Mouse (Mus musculus): ENCODE measurements around the gene Fut7. TPM values are rescaled to one million over a fixed set of nuclear protein-coding genes. Genes with fewer than 3 reads are reported as not detected.

Fut7 gene
- total RNA-seq, 2 experiments from 2014 or later = not detected

DNA sequence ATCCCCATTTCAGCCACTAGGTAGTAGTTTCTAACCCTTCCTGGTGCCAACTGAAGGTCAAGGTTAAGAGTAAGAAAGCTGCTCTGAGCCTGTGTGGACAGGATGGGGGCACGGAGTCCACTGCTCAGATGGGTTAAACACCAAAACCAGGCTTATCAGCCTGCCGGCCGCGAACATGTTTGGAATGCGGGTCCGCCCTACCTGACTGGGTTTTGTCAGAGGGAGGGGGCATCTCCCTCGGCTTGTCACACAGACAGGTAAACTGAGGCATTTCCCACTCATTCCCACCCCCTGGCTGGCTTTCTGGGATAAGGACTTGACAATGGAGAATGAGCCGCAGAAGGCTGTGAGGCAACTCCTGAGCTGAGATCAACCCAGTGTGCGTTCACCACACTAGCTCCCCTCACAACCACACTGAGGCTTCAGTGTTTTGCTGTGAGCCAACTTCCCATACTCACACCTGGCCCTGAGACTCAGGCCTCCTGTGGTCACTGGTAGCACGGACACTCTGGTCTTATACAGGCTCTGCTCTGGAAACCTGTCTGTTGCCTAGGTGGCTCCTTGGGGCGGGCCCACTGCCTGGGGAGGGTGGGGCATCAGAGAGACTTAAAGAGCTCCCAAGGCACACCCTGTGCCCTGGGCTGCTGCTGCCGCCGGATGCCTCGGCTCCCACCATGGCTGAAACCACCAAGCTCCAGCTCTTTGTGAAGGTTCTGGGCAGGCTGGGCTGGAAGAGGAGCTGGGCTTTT lies 33.3 kb downstream of the Fut7 start, which contains the start of gene Clic3:
Gene Clic3, plus strand, starts transcription at position 634 of the 749 bp plus-strand sequence.
- ATAC-seq (replicated peaks; ENCODE audit: low FRiP score, poor library complexity, severe bottlenecking) = no peak

DNA sequence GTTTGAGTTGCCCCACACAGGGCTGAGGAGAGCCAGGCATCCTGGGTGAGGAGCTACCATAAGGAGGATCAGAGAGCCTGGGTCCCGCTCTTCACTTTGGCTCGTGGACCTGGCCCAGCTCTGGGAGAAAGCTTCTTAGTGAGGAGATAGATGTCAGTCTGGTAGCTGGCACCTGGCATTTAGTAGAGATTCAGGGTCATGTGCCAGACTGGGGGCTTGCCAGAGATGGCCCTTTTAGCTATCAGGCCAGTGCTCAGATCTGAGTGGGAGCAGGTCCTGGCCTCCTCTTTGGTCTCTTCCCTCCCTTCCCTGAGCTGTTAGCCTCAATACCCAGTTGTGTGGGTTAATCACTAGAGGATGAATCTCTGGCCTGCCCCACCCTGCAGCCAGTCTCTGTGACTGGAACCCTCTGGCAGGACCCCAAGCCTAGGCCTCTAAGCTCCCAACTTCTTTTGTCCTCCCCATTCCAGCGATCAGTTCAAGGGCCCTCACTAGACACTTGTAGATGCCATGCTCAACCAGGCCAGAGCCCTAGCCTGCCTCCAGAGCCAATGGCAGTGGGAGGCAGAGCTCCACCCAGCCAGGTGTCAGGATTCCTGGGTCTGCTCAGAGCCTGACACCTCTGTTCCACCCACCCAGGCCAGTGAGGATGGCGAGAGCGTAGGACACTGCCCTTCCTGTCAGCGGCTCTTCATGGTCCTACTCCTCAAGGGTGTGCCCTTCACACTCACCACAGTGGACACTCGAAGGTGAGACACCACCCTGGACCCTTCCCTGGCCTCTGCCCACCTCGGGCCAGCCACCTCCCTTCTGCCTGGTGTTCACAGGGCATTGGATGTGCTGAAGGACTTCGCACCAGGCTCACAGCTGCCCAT lies 34.2 kb downstream of the Fut7 start:
- no peak for ATAC-seq (replicated peaks; ENCODE audit: low FRiP score, poor library complexity, severe bottlenecking)

DNA sequence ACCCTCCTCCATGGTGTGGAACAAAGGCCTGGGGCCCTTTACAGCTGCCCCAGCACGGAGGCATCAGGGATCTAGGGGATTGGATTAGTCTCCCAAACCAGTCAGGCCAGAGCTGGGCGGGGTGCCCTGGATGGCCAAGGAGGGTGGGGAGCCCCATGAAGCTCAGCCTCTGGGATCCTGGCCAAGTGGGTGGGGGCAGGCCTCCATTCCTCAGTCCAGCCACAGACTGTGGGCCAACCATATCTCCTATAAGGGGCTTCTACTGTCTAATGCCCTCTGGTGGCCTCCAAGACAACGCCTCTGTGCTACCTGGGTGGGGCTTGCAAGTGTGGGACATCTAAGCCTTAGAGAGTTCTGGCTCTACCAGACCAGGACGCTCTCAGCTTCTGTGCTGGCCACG lies 35.8 kb downstream of the Fut7 start:
- no peak for ATAC-seq (replicated peaks; ENCODE audit: low FRiP score, poor library complexity, severe bottlenecking)

DNA sequence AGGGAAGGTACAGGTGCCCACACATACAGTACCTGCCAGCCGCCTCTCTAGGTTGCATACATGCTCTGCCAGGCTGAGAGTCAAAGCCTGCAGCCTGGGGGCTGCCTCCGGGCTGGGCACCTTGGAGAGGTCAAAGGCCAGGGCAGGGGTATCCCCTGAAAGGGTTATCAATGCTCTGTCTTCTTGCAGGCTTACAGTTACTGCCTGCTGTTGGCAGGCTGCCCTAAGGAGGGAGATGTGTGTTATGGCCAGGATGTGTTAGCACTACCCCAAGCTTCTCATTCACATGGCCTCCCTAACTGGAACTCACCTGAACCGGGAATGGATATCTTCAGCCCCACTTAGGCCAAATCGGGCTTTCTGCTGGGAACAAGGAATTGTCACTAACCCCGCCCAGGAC lies 37.1 kb downstream of the Fut7 start:
- ATAC-seq (replicated peaks; ENCODE audit: low FRiP score, poor library complexity, severe bottlenecking) = 0 out of 2 replicates have a peak, but pooled peaks have one; percentile 1

DNA sequence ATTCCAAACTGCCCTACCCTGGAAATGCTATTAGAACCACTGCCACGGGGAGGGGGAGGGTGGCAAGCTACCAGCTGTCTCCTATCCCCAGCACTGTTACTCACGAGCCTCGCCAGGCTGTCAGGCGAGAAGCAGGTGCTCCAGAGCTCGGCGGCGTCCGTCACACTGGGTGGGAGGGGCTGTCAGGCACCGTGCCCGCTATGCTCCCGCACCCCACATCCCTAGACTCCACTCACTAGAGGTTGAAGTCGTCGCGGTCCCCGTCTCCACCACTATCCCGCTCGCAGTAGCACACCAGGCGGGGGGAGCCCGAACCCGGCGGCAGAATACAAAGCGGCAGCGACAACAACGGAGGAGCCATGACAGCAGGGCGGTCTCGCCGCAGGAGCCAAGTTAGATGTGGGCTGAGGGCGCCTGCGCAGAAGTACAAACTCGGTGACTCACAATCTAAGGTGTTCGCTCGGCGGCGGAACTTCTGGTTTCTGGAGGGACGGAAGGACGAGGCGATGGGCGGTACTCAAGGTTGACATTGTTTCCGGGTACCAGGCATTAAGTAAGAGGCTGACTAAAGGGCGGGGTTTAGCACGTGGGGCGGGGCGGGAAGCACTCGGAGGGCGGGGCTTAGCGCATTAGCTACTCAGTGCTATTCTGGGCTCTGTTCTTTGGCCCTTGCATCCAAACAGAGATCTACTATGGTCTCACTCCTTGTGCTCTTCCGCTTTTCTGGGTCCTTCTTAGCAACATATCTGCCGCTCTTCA lies 37.7 kb downstream of the Fut7 start, which contains the start of gene Paxx:
Gene Paxx, minus strand, starts transcription at position 544 of the 759 bp plus-strand sequence.
- ATAC-seq (replicated peaks; ENCODE audit: low FRiP score, poor library complexity, severe bottlenecking) = peak; percentile 82

DNA sequence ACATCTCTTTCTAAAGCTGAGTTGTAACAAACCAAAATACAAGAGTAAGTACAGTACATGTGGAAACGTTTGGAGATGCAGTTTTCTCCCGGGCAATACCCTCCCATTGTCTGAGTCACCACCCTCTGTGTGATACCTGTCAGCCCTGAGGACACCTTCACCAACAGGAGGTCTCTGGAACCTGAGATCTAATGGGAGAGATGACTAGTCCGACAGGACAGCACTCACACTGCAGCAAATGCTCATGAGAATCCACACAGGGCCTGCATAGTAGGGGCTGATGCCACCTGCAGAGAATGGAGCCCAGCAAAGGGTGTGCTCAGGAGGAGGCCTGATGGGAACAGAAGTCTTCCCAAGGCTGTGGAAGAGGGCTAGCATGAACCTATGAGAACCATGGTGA lies 38.3 kb downstream of the Fut7 start:
- ATAC-seq (replicated peaks; ENCODE audit: low FRiP score, poor library complexity, severe bottlenecking) = no peak

DNA sequence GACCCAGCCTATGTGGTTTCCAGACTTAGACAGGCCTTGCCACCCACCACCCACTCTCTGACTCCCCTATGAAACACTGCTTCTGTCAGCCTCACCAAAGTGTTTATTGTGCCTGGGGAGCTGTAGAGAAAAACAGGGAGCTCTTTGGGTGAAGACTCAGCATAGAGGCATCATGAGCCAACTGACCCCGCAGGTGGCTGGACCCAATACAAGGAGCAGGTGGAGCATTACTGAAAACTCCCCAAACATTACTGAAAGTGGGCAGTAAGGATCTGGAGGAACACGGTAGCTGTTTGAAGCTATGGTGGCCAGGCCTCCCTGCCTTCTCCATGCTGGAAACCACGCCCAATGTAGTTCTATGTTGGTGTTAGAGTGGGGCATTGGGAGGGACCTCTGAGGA lies 40.6 kb downstream of the Fut7 start:
- ATAC-seq (replicated peaks; ENCODE audit: low FRiP score, poor library complexity, severe bottlenecking) = no peak

DNA sequence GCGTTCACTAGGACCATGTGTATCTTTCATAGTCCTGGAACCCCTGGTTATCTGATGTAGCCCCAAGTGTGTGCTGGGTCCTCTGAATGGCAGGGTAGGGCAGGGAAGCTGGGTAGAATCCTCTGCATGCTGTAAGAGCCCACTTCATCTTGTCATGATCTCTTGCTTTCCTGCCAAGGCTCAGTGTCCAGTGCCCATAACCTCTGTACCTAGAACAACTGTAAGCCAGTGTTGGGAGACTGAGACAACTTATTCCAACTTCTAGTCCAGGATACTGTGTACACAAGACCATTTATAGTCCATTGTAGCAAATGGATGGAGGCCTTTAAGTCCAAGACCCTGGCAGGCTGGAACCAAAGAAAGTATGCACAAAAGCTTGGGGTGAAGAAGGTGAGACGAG lies 42.2 kb downstream of the Fut7 start:
- no peak for ATAC-seq (replicated peaks; ENCODE audit: low FRiP score, poor library complexity, severe bottlenecking)

DNA sequence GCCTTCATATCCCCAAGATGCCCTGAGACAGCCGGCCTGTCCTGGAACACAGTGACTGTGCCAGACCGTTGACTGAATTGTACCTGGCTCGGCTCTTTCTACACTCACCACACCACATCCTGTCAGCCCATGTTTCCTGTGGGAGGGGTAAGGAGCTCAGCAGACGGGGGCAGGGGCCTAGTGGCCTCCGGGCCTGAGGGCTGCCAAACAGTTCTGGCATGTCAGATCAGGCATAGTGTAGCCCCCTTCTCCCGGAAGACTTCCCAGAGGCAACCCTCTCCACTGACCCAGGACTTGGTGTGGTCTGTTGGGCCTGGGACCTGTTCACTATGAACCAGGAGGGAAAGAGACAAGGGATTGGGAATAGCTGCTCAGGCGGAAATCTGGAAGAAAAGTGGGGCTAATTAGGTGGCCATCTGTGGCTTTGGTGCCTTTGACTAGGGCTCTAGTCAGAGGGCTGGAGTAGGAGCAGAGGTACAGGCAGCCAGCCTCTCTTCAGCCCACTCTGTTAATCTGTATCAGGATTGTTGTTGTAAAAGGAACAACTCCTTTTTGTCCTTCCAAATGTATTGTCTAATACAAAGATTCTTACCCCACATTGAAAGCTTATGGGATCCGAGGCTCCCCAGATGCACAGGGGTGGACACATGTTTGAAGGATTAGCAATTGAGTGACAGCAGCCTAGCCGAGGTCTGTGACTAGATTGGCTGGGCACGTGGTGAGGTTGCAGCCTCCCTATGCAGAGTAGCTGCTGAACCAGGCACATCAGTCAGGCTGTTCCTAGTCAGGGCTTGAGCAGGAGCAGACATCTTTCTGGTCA lies 43.0 kb downstream of the Fut7 start:
- no peak for ATAC-seq (replicated peaks; ENCODE audit: low FRiP score, poor library complexity, severe bottlenecking)

DNA sequence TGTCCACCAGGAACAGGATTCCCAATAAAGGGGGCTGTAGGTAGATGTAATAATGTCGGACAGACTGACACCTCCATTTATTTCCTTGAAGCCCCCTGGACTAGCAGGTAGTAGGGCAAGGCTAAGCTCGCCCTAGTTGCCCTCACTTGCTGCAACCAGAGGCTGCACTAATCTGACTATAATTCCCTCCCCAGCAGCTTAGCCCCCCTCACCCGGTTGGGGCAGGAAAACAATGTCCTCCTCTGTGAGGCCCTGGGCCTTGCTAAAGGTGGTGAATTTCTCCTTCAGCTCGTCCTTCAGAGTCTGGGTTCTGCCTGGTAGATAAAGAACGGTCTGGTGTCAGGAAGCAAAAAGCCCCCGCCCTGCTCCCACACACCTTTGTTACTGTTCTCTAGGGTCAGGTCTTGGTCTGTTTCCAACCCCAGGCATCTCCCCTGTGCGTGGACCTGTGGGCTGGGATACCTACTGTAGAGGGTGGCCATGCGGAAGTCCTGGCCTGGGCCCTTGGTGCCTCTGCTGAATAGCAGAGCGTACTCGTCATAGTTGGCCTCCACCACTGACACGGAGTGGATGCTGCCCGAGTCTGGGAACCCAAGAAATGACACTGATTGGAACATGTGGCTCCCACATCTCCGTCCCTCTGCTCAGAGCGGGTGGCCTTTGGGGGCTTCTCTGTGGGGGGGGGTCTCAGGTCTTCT lies 44.7 kb downstream of the Fut7 start:
- no peak for ATAC-seq (replicated peaks; ENCODE audit: low FRiP score, poor library complexity, severe bottlenecking)

DNA sequence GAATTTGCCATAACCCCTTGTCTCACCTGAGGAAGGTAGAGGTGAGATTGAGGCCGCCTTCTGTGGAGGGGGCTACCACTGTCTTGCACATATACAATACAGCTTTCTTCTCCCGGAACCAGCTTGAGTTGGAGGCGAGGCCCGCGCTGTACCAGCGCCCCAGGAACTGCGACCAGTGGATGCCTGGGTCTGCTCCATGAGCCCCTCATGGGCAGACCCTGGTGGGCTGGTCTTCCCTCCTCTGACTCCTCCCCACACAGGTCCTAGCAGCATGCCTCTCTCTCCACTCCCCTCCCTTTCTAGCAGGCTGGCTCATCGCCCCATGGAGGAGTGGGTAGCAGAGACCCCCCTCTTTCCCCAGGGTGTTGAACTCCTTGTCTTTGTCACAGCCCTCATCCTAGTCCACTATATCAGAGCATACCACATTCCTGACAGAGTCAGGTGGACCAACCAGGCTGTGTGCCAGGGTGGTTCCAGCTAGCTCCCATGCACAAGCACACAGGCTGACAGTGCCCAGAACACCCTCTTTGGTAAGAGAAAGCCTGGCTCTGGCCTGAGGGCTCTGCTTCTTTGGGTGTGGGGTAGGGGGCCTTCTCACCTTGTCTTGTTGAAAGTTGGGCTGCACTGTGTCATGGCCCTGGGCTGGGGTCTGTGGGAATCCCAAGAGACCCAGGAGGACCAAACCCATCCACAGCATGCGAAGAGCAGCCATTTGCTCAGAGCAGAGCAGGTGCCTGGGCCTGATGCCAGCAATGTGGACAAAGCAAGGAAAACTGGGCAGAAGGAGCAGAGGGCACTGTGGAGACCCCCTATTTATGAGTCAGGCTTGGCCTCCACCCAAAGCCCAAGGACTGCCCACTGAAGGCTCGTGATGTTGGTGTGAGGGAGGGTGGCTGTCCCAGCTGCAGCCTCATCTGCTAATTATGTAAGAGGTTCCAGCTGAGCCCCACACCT lies 46.2 kb downstream of the Fut7 start:
- ATAC-seq (replicated peaks; ENCODE audit: low FRiP score, poor library complexity, severe bottlenecking) = no peak

DNA sequence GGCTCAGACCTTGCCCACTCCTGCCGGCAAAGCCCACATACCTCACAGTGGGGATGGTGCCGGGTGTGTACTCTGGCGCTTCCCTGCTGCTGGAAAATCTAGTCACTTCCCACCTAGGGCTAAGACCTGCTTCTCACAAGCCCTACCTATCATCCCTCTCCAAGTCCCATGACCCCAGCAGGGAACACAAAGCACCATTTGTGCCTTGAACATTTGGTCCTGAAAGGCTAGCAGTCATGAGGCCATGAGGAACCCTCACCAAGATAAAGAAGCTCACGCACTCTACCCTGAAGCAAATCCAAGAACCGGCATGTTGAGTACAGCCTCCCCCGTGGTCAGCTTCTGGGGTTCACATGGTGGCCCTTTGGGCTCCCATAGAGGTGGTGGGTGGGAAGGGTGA lies 46.9 kb downstream of the Fut7 start, which contains the start of gene Ptgds:
Gene Ptgds, minus strand, starts transcription at position 78 of the 400 bp plus-strand sequence.
- no peak for ATAC-seq (replicated peaks; ENCODE audit: low FRiP score, poor library complexity, severe bottlenecking)

DNA sequence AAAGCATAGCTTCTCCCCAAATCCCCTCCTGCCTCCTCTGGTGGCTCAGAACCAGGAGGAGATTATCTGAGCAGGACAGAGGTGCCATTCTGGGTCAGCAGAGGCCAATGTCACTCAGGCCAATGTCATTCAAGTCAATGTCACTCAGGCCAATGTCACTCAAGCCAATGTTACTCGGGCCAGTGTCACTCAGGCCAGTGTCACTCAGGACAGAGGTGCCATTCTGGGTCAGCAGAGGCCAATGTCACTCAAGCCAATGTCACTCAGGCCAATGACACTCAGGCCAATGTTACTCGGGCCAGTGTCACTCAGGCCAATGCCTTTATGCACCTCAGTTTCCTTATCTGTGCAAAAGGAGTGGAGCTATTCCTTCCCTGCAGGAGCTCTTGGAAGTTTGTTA lies 49.5 kb downstream of the Fut7 start:
- ATAC-seq (replicated peaks; ENCODE audit: low FRiP score, poor library complexity, severe bottlenecking) = no peak

Other genes with a start within 250 kb of the Fut7 start
Only the 30 nearest of the 42 such genes appear.
- gene Rnf224, start 186.5 kb upstream of the Fut7 start, total RNA-seq (2015; ENCODE audit: low replicate concordance) = not detected in 2 replicates
- gene Rnf224, start 186.5 kb upstream of the Fut7 start, total RNA-seq (2017; ENCODE audit: low replicate concordance) = not detected in 2 replicates
- not detected in 2 replicates for gene Rnf208, start 181.0 kb upstream of the Fut7 start, total RNA-seq (2015; ENCODE audit: low replicate concordance)
- not detected in 2 replicates for gene Rnf208, start 181.0 kb upstream of the Fut7 start, total RNA-seq (2017; ENCODE audit: low replicate concordance)
- not detected in 2 replicates for gene Cysrt1, start 180.8 kb upstream of the Fut7 start, total RNA-seq (2015; ENCODE audit: low replicate concordance)
- not detected in 2 replicates for gene Cysrt1, start 180.8 kb upstream of the Fut7 start, total RNA-seq (2017; ENCODE audit: low replicate concordance)
- gene AL732309.1, start 176.4 kb upstream of the Fut7 start, total RNA-seq (2015; ENCODE audit: low replicate concordance) = 4.0 and 4.6 TPM in 2 replicates
- not detected in 2 replicates for gene AL732309.1, start 176.4 kb upstream of the Fut7 start, total RNA-seq (2017; ENCODE audit: low replicate concordance)
- 11.9 and 18.9 TPM in 2 replicates for gene Tmem203, start 167.8 kb upstream of the Fut7 start, total RNA-seq (2015; ENCODE audit: low replicate concordance)
- 1.8 and 8.5 TPM in 2 replicates for gene Tmem203, start 167.8 kb upstream of the Fut7 start, total RNA-seq (2017; ENCODE audit: low replicate concordance)
- gene Tprn, start 160.6 kb upstream of the Fut7 start, total RNA-seq (2015; ENCODE audit: low replicate concordance) = 1.1 TPM in 1 of 2 replicates, not detected in the other
- gene Tprn, start 160.6 kb upstream of the Fut7 start, total RNA-seq (2017; ENCODE audit: low replicate concordance) = 1.0 and 2.2 TPM in 2 replicates
- 114 and 128 TPM in 2 replicates for gene Ssna1, start 150.8 kb upstream of the Fut7 start, total RNA-seq (2015; ENCODE audit: low replicate concordance)
- 46.2 and 81.0 TPM in 2 replicates for gene Ssna1, start 150.8 kb upstream of the Fut7 start, total RNA-seq (2017; ENCODE audit: low replicate concordance)
- 34.6 and 55.8 TPM in 2 replicates for gene Anapc2, start 150.8 kb upstream of the Fut7 start, total RNA-seq (2015; ENCODE audit: low replicate concordance)
- gene Anapc2, start 150.8 kb upstream of the Fut7 start, total RNA-seq (2017; ENCODE audit: low replicate concordance) = 29.7 and 40.0 TPM in 2 replicates
- not detected in 2 replicates for gene Tmem210, start 135.1 kb upstream of the Fut7 start, total RNA-seq (2015; ENCODE audit: low replicate concordance)
- gene Tmem210, start 135.1 kb upstream of the Fut7 start, total RNA-seq (2017; ENCODE audit: low replicate concordance) = not detected in 2 replicates
- gene Lrrc26, start 133.4 kb upstream of the Fut7 start, total RNA-seq (2015; ENCODE audit: low replicate concordance) = not detected in 2 replicates
- gene Lrrc26, start 133.4 kb upstream of the Fut7 start, total RNA-seq (2017; ENCODE audit: low replicate concordance) = not detected in 2 replicates
- not detected in 2 replicates for gene Grin1, start 104.1 kb upstream of the Fut7 start, total RNA-seq (2015; ENCODE audit: low replicate concordance)
- not detected in 2 replicates for gene Grin1, start 104.1 kb upstream of the Fut7 start, total RNA-seq (2017; ENCODE audit: low replicate concordance)
- gene Man1b1, start 90.9 kb upstream of the Fut7 start, total RNA-seq (2015; ENCODE audit: low replicate concordance) = 20.9 and 40.2 TPM in 2 replicates
- gene Man1b1, start 90.9 kb upstream of the Fut7 start, total RNA-seq (2017; ENCODE audit: low replicate concordance) = 34.1 and 51.6 TPM in 2 replicates
- gene Dpp7, start 66.9 kb upstream of the Fut7 start, total RNA-seq (2015; ENCODE audit: low replicate concordance) = 4.7 TPM in 1 of 2 replicates, not detected in the other
- 0.68 and 6.2 TPM in 2 replicates for gene Dpp7, start 66.9 kb upstream of the Fut7 start, total RNA-seq (2017; ENCODE audit: low replicate concordance)
- gene Uap1l1, start 57.6 kb upstream of the Fut7 start, total RNA-seq (2015; ENCODE audit: low replicate concordance) = 8.8 and 13.3 TPM in 2 replicates
- 0.30 and 2.7 TPM in 2 replicates for gene Uap1l1, start 57.6 kb upstream of the Fut7 start, total RNA-seq (2017; ENCODE audit: low replicate concordance)
- 5.9 and 10.1 TPM in 2 replicates for gene Sapcd2, start 50.9 kb upstream of the Fut7 start, total RNA-seq (2015; ENCODE audit: low replicate concordance)
- 7.8 and 9.6 TPM in 2 replicates for gene Sapcd2, start 50.9 kb upstream of the Fut7 start, total RNA-seq (2017; ENCODE audit: low replicate concordance)
- gene Entpd2, start 27.4 kb upstream of the Fut7 start, total RNA-seq (2015; ENCODE audit: low replicate concordance) = not detected in 2 replicates
- not detected in 2 replicates for gene Entpd2, start 27.4 kb upstream of the Fut7 start, total RNA-seq (2017; ENCODE audit: low replicate concordance)
- not detected in 2 replicates for gene Npdc1, start 23.9 kb upstream of the Fut7 start, total RNA-seq (2015; ENCODE audit: low replicate concordance)
- not detected in 2 replicates for gene Npdc1, start 23.9 kb upstream of the Fut7 start, total RNA-seq (2017; ENCODE audit: low replicate concordance)
- gene Abca2, start 5.4 kb downstream of the Fut7 start, total RNA-seq (2015; ENCODE audit: low replicate concordance) = 5.0 and 5.8 TPM in 2 replicates
- 1.3 and 2.4 TPM in 2 replicates for gene Abca2, start 5.4 kb downstream of the Fut7 start, total RNA-seq (2017; ENCODE audit: low replicate concordance)
- gene Clic3, start 33.6 kb downstream of the Fut7 start, total RNA-seq (2015; ENCODE audit: low replicate concordance) = not detected in 2 replicates
- not detected in 2 replicates for gene Clic3, start 33.6 kb downstream of the Fut7 start, total RNA-seq (2017; ENCODE audit: low replicate concordance)
- gene Paxx, start 37.8 kb downstream of the Fut7 start, total RNA-seq (2015; ENCODE audit: low replicate concordance) = 17.6 and 24.5 TPM in 2 replicates
- gene Paxx, start 37.8 kb downstream of the Fut7 start, total RNA-seq (2017; ENCODE audit: low replicate concordance) = 5.3 TPM in 1 of 2 replicates, not detected in the other
- gene Ptgds, start 46.8 kb downstream of the Fut7 start, total RNA-seq (2015; ENCODE audit: low replicate concordance) = not detected in 2 replicates
- not detected in 2 replicates for gene Ptgds, start 46.8 kb downstream of the Fut7 start, total RNA-seq (2017; ENCODE audit: low replicate concordance)
- not detected in 2 replicates for gene Lcn12, start 70.6 kb downstream of the Fut7 start, total RNA-seq (2015; ENCODE audit: low replicate concordance)
- gene Lcn12, start 70.6 kb downstream of the Fut7 start, total RNA-seq (2017; ENCODE audit: low replicate concordance) = not detected in 2 replicates
- gene Fbxw5, start 77.5 kb downstream of the Fut7 start, total RNA-seq (2015; ENCODE audit: low replicate concordance) = 10.1 and 13.0 TPM in 2 replicates
- 3.6 and 20.9 TPM in 2 replicates for gene Fbxw5, start 77.5 kb downstream of the Fut7 start, total RNA-seq (2017; ENCODE audit: low replicate concordance)
- not detected in 2 replicates for gene C8g, start 78.5 kb downstream of the Fut7 start, total RNA-seq (2015; ENCODE audit: low replicate concordance)
- 0.64 TPM in 1 of 2 replicates, not detected in the other for gene C8g, start 78.5 kb downstream of the Fut7 start, total RNA-seq (2017; ENCODE audit: low replicate concordance)
- gene Traf2, start 123.7 kb downstream of the Fut7 start, total RNA-seq (2015; ENCODE audit: low replicate concordance) = 6.8 and 10.5 TPM in 2 replicates
- 5.0 and 17.6 TPM in 2 replicates for gene Traf2, start 123.7 kb downstream of the Fut7 start, total RNA-seq (2017; ENCODE audit: low replicate concordance)
- gene Edf1, start 134.6 kb downstream of the Fut7 start, total RNA-seq (2015; ENCODE audit: low replicate concordance) = 70.3 and 72.1 TPM in 2 replicates
- gene Edf1, start 134.6 kb downstream of the Fut7 start, total RNA-seq (2017; ENCODE audit: low replicate concordance) = 58.1 and 65.0 TPM in 2 replicates
- gene Mamdc4, start 151.6 kb downstream of the Fut7 start, total RNA-seq (2015; ENCODE audit: low replicate concordance) = 0.72 TPM in 1 of 2 replicates, not detected in the other
- 2.6 TPM in 1 of 2 replicates, not detected in the other for gene Mamdc4, start 151.6 kb downstream of the Fut7 start, total RNA-seq (2017; ENCODE audit: low replicate concordance)
- gene Phpt1, start 152.0 kb downstream of the Fut7 start, total RNA-seq (2015; ENCODE audit: low replicate concordance) = 3.6 TPM in 1 of 2 replicates, not detected in the other
- gene Phpt1, start 152.0 kb downstream of the Fut7 start, total RNA-seq (2017; ENCODE audit: low replicate concordance) = 1.1 TPM in 1 of 2 replicates, not detected in the other
- gene Ajm1, start 158.5 kb downstream of the Fut7 start, total RNA-seq (2015; ENCODE audit: low replicate concordance) = 0.36 TPM in 1 of 2 replicates, not detected in the other
- gene Ajm1, start 158.5 kb downstream of the Fut7 start, total RNA-seq (2017; ENCODE audit: low replicate concordance) = not detected in 2 replicates
- 6.5 and 23.1 TPM in 2 replicates for gene Rabl6, start 185.3 kb downstream of the Fut7 start, total RNA-seq (2015; ENCODE audit: low replicate concordance)
- 9.3 and 20.5 TPM in 2 replicates for gene Rabl6, start 185.3 kb downstream of the Fut7 start, total RNA-seq (2017; ENCODE audit: low replicate concordance)

Measured in erythroid progenitor cell, adult 5-6 weeks (primary cell).